Mouse (Mus musculus): ENCODE measurements at regions not wholly inside any gene's neighbourhood (a gene's known extent, or its start where the extent isn't known, plus 50 kb on each side); places are given as distances from the start of the nearest gene placed in this dataset.

DNA sequence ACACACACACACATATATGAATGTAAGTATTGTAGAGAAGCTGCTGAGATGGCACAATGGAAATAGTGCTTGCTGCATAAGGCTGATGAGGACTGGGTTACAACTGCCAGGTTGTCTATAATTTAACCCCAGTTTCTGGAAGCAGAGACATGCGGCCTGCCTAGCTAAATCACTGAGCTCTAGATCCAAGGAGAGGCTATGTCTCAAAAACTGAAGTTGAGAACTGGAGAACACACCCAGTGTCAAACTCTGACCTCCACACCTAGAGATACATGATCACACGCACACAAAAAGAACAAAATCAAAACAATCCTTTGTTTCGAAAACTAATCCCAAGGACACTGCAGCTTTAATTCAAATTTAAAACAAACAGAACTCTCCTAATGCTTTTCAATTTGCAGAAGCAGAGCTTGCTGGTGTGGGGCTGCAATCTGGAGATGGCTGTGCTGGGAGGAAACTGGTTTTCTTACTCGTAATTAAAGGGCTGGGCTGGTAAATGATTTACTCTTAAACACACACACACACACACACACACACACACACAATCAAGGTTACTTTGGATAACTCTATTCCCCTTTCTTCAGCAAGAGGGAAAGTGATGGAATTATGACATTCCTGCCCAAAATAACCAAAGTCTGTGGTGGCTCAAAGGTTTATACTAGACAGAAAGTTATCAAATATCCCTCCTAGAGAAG is 299.3 kb upstream of the Cited2 start:
- Histone ChIP-seq H3K27me3 (no peaks in the 10 kb centered on the region), H3K4me3 (replicated peaks) (no peak overlapping the region), H3K36me3 (replicated peaks) (no peaks in the 10 kb centered on the region), H3K4me1 (no peaks in the 10 kb centered on the region), H3K9ac (no peak overlapping the region), H3K4me2 (no peak overlapping the region), H3K27ac (no peak overlapping the region), H3K9me3 (no peaks in the 10 kb centered on the region)
- no peak for ATAC-seq (ENCODE audit: low FRiP score)
- WGBS: 60% methylated on average over 4 of the region's 4 CpGs

GRCm38 (mm10) chr10:17426197-17426596 is 296.8 kb upstream of the Cited2 start:
- Histone ChIP-seq H3K9me3 (no peaks in the 10 kb centered on the region), H3K27me3 (no peaks in the 10 kb centered on the region), H3K4me1 (no peaks in the 10 kb centered on the region), H3K9ac (no peak overlapping the region), H3K27ac (no peak overlapping the region), H3K4me3 (replicated peaks) (no peak overlapping the region), H3K4me2 (no peak overlapping the region), H3K36me3 (replicated peaks) (no peaks in the 10 kb centered on the region)
- WGBS: 84% methylated on average over 3 of the region's 3 CpGs
- ATAC-seq (ENCODE audit: low FRiP score): no peak

- no peaks in the 10 kb centered on the region for H3K27me3 ChIP-seq
- no peaks in the 10 kb centered on the region for H3K36me3 ChIP-seq (replicated peaks)
- H3K4me1 ChIP-seq: no peaks in the 10 kb centered on the region
- no peaks in the 10 kb centered on the region for H3K9me3 ChIP-seq
- no peak overlapping the region for H3K9ac ChIP-seq
- H3K4me3 ChIP-seq (replicated peaks): no peak overlapping the region
- no peak for ATAC-seq (ENCODE audit: low FRiP score)
- H3K4me2 ChIP-seq: no peak overlapping the region
- no peak overlapping the region for H3K27ac ChIP-seq
Measured at GRCm38 (mm10) chr10:17427316-17427715, 295.7 kb upstream of the Cited2 start.

GRCm38 (mm10) chr10:17428315-17428714 is 294.7 kb upstream of the Cited2 start:
- Histone ChIP-seq H3K27ac (no peak overlapping the region), H3K27me3 (no peaks in the 10 kb centered on the region), H3K9ac (no peak overlapping the region), H3K36me3 (replicated peaks) (no peaks in the 10 kb centered on the region), H3K4me1 (no peaks in the 10 kb centered on the region), H3K4me3 (replicated peaks) (no peak overlapping the region), H3K9me3 (no peaks in the 10 kb centered on the region), H3K4me2 (no peak overlapping the region)
- ATAC-seq (ENCODE audit: low FRiP score): no peak
- 87% methylated on average over 3 of the region's 3 CpGs for WGBS

GRCm38 (mm10) chr10:17431068-17431467 is 291.9 kb upstream of the Cited2 start:
- H3K27me3 ChIP-seq: no peaks in the 10 kb centered on the region
- no peaks in the 10 kb centered on the region for H3K4me1 ChIP-seq
- no peak overlapping the region for H3K4me3 ChIP-seq (replicated peaks)
- no peak overlapping the region for H3K27ac ChIP-seq
- ATAC-seq (ENCODE audit: low FRiP score): no peak
- H3K9me3 ChIP-seq: no peaks in the 10 kb centered on the region
- 83% methylated on average over 8 of the region's 8 CpGs for whole genome bisulfite sequencing
- H3K36me3 ChIP-seq (replicated peaks): no peaks in the 10 kb centered on the region
- no peak overlapping the region for H3K9ac ChIP-seq
- H3K4me2 ChIP-seq: no peak overlapping the region

DNA sequence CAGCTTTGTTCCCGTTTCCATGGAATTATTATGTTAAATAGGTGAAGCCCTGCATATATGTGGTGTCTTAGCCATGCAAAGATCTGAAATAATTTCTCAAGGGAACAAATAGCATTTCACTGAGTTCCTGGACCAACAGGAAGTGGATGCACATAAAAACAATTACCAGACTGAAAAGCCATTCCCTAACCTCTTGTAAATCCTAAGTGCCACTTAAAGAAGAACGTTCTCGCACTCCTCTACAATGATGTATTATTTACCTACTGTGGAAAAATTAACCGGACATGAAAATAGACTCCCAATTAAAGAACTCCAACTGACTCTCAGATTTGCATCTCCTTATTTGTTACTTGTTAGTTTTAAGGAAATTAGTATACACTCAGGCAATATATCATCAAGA is 288.9 kb upstream of the Cited2 start:
- no peak overlapping the region for H3K27ac ChIP-seq
- WGBS: 64% methylated on average over 4 of the region's 4 CpGs
- no peak overlapping the region for H3K4me2 ChIP-seq
- no peaks in the 10 kb centered on the region for H3K27me3 ChIP-seq
- no peak for ATAC-seq (ENCODE audit: low FRiP score)
- H3K4me1 ChIP-seq: no peaks in the 10 kb centered on the region
- no peak overlapping the region for H3K4me3 ChIP-seq (replicated peaks)
- H3K36me3 ChIP-seq (replicated peaks): no peaks in the 10 kb centered on the region
- no peak overlapping the region for H3K9ac ChIP-seq
- H3K9me3 ChIP-seq: no peaks in the 10 kb centered on the region

DNA sequence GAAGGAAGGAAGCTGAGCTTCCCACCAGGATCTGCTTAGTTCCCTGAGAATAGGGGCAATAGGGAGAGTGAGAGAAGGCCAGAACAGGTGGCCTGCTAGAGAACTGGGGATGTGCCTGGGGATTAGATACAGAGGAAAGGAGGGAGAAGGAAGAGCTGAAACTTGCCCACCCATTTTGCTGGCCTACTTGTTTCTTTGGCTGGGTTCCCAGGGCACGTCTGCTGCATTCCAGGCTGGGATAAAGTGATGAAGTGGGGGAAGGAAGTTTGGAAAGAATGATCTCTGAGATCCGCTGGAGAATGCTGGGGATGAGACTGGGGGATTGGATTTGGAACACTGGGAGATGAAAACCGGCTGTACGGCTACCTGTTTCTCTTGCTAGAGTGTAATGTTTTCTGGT is 272.8 kb upstream of the Cited2 start:
- no peak overlapping the region for H3K4me3 ChIP-seq (replicated peaks)
- no peaks in the 10 kb centered on the region for H3K36me3 ChIP-seq (replicated peaks)
- no peak overlapping the region for H3K9ac ChIP-seq
- H3K4me1 ChIP-seq: no peaks in the 10 kb centered on the region
- no peak overlapping the region for H3K4me2 ChIP-seq
- 0 out of 2 replicates have a peak, but pooled peaks cover 3% of the 10 kb centered on the region for H3K9me3 ChIP-seq
- WGBS: 73% methylated on average over 4 of the region's 4 CpGs
- H3K27me3 ChIP-seq: no peaks in the 10 kb centered on the region
- no peak overlapping the region for H3K27ac ChIP-seq
- ATAC-seq (ENCODE audit: low FRiP score): no peak

GRCm38 (mm10) chr10:17470880-17471279 is 252.1 kb upstream of the Cited2 start:
- H3K4me3 ChIP-seq (replicated peaks): no peak overlapping the region
- no peaks in the 10 kb centered on the region for H3K27me3 ChIP-seq
- no peak overlapping the region for H3K27ac ChIP-seq
- no peaks in the 10 kb centered on the region for H3K9me3 ChIP-seq
- H3K36me3 ChIP-seq (replicated peaks): no peaks in the 10 kb centered on the region
- no peak for ATAC-seq (ENCODE audit: low FRiP score)
- 86% methylated on average over 4 of the region's 4 CpGs for WGBS
- H3K4me1 ChIP-seq: 0 out of 2 replicates have a peak, but pooled peaks cover 3% of the 10 kb centered on the region
- H3K4me2 ChIP-seq: no peak overlapping the region
- H3K9ac ChIP-seq: no peak overlapping the region

DNA sequence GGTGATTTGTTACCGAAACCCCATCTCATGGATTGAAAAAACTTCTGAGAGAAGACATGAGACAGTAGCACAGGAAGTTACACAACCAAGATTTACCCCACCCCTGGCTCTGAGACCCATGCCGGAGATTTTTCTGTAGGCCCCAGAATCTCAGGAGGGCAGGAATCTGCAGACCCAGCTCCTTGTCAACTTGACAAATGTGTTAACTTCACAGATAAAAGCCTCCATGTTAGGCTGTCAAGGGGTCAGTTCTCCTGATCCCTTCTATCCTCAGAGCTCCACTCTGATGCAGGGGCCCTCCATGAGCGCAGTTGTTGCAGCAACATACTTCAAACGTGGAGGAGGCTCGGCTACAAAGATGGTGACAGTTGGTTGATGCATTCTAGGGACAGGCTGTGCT is 250.5 kb upstream of the Cited2 start:
- H3K9me3 ChIP-seq: no peaks in the 10 kb centered on the region
- no peak overlapping the region for H3K27ac ChIP-seq
- H3K4me2 ChIP-seq: no peak overlapping the region
- no peak overlapping the region for H3K9ac ChIP-seq
- H3K4me3 ChIP-seq (replicated peaks): no peak overlapping the region
- ATAC-seq (ENCODE audit: low FRiP score): no peak
- H3K4me1 ChIP-seq: 0 out of 2 replicates have a peak, but pooled peaks cover 3% of the 10 kb centered on the region
- no peaks in the 10 kb centered on the region for H3K36me3 ChIP-seq (replicated peaks)
- WGBS: 77% methylated on average over 5 of the region's 5 CpGs
- no peaks in the 10 kb centered on the region for H3K27me3 ChIP-seq

GRCm38 (mm10) chr10:17475976-17476375 is 247.0 kb upstream of the Cited2 start:
- ATAC-seq (ENCODE audit: low FRiP score): no peak
- H3K27ac ChIP-seq: no peak overlapping the region
- 96% methylated on average over 3 of the region's 3 CpGs for WGBS

GRCm38 (mm10) chr10:17476720-17477119 is 246.3 kb upstream of the Cited2 start:
- no peaks in the 10 kb centered on the region for H3K36me3 ChIP-seq (replicated peaks)
- 94% methylated on average over 6 of the region's 6 CpGs for WGBS
- H3K4me2 ChIP-seq: no peak overlapping the region
- H3K9me3 ChIP-seq: no peaks in the 10 kb centered on the region
- no peaks in the 10 kb centered on the region for H3K27me3 ChIP-seq
- H3K4me3 ChIP-seq (replicated peaks): no peak overlapping the region
- ATAC-seq (ENCODE audit: low FRiP score): no peak
- H3K4me1 ChIP-seq: peaks cover 19% of the 10 kb centered on the region
- no peak overlapping the region for H3K9ac ChIP-seq
- H3K27ac ChIP-seq: no peak overlapping the region

More at GRCm38 (mm10) chr10:17475976-17476375, 247.0 kb upstream of the Cited2 start:
- Histone ChIP-seq H3K9ac (no peak overlapping the region), H3K27me3 (no peaks in the 10 kb centered on the region), H3K4me3 (replicated peaks) (no peak overlapping the region), H3K4me1 (peaks cover 19% of the 10 kb centered on the region), H3K9me3 (no peaks in the 10 kb centered on the region), H3K4me2 (no peak overlapping the region), H3K36me3 (replicated peaks) (no peaks in the 10 kb centered on the region)

GRCm38 (mm10) chr10:17478761-17479632 is 244.0 kb upstream of the Cited2 start:
- ATAC-seq (ENCODE audit: low FRiP score): peak; percentile 94
- Histone ChIP-seq H3K36me3 (replicated peaks) (no peaks in the 10 kb centered on the region), H3K27ac (peak overlapping the region; percentile 82), H3K9ac (peak overlapping the region; percentile 30; the same call in 1 of the 2 replicates), H3K4me2 (peak overlapping the region; percentile 29), H3K4me3 (replicated peaks) (0 out of 2 replicates have a peak overlapping the region, but pooled peaks have one; percentile 13), H3K27me3 (no peaks in the 10 kb centered on the region), H3K4me1 (peaks cover 16% of the 10 kb centered on the region), H3K9me3 (no peaks in the 10 kb centered on the region)
- 11% methylated on average over 8 of the region's 8 CpGs for WGBS
